Mouse (Mus musculus) layer of hippocampus, adult 9-10 months (tissue): Measurements from ENCODE around the gene Hist1h2ah.
"Not testable (repeated sequence)": the region's sequence is repeated elsewhere in the genome, so short reads cannot be mapped to it uniquely, and the experiment has no call there.

Source experiments
- DNase-seq: peaks from one replicate; pipeline ENCODE4 v3.0.0; 2022; ENCODE audit warnings: low spot score

The Hist1h2ah gene

GRCm38 (mm10) chr13:22035267-22036148 is at the start of gene Hist1h2ah, which contains the start of gene Hist1h2bk:
Gene Hist1h2ah, minus strand, starts transcription at chr13:22035568.
Gene Hist1h2bk, plus strand, starts transcription at chr13:22035870.
- peak; percentile 85 for DNase-seq

- DNase-seq, result not testable (repeated sequence)
These were observed 48.8 kb upstream of the Hist1h2ah start, which contains the start of gene Vmn1r188 for GRCm38 (mm10) chr13:22084140-22084539. Gene Vmn1r188, plus strand, starts transcription at chr13:22084440.

- no peak for DNase-seq
These were observed 28.1 kb upstream of the Hist1h2ah start for GRCm38 (mm10) chr13:22063468-22063867.

DNA sequence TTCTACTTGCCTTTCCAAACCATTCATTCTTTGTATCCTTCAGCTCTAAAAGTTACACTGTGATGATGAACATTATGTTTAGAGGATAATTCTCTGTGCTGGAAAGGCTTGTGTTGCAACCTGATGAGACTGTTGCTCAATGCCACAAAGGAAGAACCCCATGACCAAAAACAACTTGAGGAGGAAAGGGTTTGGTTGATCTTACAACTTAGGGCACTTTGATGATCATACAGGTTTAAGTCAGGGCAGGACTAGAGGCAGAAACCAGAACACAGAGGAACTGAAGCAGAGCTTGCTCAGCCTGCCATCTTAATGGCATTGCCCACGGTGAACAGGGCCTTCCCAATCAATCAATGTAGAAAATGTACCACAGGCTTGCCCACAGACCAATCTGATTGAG is 26.1 kb upstream of the Hist1h2ah start:
- no peak for DNase-seq

DNA sequence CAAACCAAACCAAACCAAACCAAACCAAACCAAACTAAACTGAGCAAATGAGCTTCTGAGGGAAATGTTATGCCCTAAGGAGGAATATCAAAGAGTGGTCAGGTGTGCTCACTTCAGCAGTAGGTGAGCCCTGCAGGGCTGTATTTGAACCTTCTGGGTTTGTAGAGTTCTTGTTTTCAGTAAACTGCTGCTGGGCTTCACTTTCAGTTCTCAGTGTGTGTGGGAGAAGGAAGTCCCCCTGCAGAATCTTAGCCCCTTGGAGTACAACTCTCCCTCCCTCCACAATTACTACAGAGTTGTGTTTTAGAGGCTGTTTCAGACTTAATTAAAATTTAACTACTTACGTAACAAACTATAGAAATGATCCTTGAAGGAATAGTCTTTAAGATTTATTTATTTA is 18.4 kb upstream of the Hist1h2ah start:
- no peak for DNase-seq

DNA sequence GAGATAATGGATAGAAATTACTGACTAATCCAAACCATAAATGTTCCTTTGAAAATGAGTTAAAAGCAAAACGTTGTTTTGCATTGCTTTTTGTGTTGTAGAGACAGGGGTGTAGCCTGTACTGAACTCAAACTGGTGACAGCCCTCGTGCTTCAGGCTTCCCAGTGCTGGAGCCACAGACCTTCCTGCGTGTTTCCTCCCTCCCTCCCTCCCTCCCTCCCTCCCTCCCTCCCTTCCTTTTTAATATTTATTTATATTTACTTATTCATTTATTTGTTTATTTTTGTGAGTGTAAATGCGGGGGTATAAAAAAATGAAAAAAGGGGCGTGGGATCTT is 16.1 kb upstream of the Hist1h2ah start:
- no peak for DNase-seq

- DNase-seq, result peak; percentile 85
These were observed 15.5 kb upstream of the Hist1h2ah start for GRCm38 (mm10) chr13:22050591-22051522.

DNA sequence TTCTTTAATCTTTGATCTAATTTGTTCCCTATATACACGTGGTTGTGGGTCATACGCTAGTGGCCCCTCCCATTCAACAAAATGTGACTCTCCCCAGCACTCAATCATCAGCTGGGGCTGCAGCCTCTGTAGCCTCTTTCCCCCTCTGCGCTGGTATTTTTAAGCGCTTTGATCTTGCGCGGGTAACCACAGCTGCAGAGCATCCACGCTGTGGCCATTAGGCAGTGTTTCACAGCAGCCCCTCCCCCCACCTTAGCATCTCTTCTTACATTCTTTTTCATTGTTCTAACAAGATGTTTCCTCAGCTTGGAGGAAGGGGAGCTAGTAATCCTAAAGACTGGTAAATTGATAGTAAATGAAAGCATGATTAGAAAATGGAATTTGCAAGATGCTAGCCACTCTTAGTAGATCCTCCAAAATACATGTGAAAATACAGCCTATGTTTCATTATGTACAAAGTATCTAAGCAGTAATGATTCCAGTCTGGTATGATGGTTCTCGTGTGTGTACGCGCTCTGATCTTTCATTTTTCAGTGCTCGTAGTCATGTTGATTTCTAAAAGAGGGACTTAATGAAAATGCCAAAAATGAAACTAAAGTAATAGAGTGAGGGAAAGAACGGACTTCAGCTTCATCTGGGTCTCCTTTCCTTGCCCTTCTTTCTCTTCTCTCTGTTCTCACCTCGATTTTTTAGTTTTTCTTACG is 14.5 kb upstream of the Hist1h2ah start:
- DNase-seq, result no peak

- DNase-seq, result no peak
These were observed 13.7 kb upstream of the Hist1h2ah start for GRCm38 (mm10) chr13:22049041-22049440.

- no peak for DNase-seq
These were observed 9.9 kb upstream of the Hist1h2ah start for GRCm38 (mm10) chr13:22045311-22045710.

DNA sequence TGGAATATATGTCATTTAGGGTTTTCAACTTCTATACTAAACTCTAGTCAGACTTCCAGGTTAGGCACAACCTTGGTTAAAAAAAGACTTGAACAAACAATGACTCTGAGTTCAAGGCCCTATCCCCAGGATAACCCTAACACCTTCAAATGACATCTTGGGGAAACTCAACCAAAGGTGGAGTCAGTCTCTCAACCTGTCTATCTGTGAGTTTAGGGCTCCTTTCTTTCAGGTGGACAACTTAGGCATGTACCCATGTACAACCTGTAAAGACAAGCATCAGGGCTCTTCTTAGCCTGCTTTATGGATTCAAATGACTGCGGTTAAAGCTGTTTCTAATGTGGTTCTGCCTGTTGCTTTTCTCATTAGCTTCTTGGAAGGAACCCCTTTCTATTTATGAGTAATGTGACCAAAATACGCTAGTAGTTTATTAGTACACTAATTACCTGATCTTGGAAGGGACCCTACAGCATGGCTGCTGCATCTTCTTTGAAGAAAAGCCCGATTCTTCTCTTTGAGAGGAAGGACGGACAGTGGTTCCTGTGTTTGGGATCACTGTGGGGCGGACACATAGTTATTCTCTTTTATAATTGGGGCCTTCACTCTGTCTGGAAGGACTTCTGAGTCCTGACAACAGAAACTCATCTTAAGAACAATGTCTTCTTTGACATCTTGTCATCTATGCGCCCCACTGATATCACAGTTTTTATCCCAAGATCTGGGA is 9.2 kb upstream of the Hist1h2ah start:
- no peak for DNase-seq

- no peak for DNase-seq
These were observed 8.4 kb upstream of the Hist1h2ah start for GRCm38 (mm10) chr13:22043503-22044431.

GRCm38 (mm10) chr13:22042568-22043502 is 7.5 kb upstream of the Hist1h2ah start, which contains the start of the genes Hist1h2ag and Hist1h2bj:
Gene Hist1h2ag, minus strand, starts transcription at chr13:22042944.
Gene Hist1h2bj, plus strand, starts transcription at chr13:22043214.
- peak; percentile 98 for DNase-seq

- DNase-seq, result no peak
These were observed 6.5 kb upstream of the Hist1h2ah start for GRCm38 (mm10) chr13:22041651-22042567.

DNA sequence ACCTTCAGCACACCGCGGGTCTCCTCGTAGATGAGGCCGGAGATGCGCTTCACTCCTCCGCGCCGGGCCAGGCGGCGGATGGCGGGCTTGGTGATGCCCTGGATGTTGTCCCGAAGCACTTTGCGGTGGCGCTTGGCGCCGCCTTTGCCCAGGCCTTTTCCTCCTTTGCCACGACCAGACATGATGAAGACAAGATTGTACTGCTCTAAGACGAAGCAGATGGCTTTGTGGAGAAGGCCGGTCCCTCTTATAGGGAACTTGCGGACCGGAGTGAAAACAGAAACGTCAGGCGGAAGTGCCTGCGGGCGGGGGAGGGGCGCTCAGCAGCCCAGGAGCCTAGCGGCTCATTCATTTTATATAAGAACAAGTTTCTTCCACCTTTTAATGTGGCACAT is 5.8 kb upstream of the Hist1h2ah start, which contains the start of gene Hist1h4i:
TSS of gene Hist1h4i (minus strand) at position 221 of the 395 bp plus-strand sequence.
- DNase-seq, result peak; percentile 97

DNA sequence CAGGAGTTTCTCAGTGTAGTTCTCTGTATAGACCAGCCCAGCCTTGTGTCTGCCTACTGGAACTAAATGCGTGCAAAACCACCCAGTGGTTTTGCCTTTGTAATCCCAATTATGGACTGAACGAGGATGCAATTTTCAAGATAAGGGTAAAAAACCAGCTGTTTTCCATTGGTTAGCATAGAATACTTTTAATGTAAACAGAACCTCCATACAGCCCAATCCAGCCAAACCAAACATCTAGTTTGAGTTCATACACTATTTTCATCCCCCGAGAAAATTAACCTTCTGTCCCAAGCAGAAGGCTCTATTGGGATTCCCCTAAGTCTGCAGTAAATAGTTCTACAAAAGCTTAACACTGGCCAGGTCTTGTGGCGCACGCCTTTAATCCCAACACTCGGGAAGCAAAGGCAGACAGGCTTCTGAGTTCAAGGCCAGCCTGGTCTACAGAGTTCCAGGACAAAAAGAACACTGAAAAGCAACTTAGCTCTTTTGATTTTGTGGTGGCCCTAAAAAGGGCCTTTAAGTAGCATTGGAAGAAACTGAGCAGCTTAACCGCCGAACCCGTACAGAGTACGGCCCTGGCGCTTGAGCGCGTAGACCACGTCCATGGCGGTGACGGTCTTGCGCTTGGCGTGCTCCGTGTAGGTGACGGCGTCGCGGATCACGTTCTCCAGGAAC is 5.2 kb upstream of the Hist1h2ah start:
- DNase-seq, result no peak

- DNase-seq, result no peak
These were observed 4.6 kb upstream of the Hist1h2ah start for GRCm38 (mm10) chr13:22039951-22040463.
